Mouse (Mus musculus): Measurements from ENCODE around the gene Fbln1.
A peak's percentile ranks its signal among the peaks of the same experiment; 100 is the strongest.
"Not testable (repeated sequence)": the region's sequence is repeated elsewhere in the genome, so short reads cannot be mapped to it uniquely, and the experiment has no call there.

Gene Fbln1

GRCm38 (mm10) chr15:85295544-85295943 is 89.8 kb downstream of the Fbln1 start:
- DNase-seq (ENCODE audit: low spot score in 2 of 2): no peak

DNA sequence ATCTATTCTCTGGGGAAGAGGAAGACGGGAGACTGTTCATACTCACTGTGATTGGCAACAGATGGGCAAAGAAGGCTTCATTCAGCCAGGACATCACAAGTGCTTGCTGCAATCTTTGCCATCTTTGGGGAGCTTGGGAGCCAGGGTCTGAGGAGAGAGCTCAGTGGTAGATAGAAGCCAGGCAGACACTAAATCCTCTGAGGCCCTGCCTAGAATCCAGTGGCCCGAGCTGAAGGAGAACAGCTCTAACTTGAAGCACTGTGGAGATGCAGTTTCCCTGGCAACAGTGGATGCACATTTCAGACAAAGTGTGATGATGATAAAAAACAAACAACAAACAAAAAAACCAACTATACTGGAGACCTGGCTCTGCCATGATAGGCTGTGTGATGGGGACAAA is 90.2 kb downstream of the Fbln1 start:
- no peak for DNase-seq (ENCODE audit: low spot score in 2 of 2)

DNA sequence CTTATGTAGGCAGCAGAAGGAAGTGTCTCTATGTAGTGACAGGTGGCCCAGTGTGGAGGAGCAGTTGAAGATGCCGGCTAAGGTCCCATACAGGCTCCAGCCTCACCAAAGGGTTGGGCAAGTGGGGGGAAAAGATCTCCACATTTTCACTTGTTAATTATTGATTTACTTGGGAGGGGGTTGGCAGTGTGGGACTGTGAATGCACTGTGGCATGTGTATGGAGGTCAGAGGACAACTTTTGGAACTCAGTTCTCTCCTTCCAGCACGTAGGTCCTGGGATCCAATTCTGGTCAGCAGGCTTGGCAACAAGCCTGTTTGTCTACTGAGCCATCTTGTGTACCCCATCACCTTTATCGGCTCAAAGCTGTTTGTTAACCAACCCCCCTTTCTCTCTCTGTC is 90.8 kb downstream of the Fbln1 start:
- no peak for DNase-seq (ENCODE audit: low spot score in 2 of 2)

DNA sequence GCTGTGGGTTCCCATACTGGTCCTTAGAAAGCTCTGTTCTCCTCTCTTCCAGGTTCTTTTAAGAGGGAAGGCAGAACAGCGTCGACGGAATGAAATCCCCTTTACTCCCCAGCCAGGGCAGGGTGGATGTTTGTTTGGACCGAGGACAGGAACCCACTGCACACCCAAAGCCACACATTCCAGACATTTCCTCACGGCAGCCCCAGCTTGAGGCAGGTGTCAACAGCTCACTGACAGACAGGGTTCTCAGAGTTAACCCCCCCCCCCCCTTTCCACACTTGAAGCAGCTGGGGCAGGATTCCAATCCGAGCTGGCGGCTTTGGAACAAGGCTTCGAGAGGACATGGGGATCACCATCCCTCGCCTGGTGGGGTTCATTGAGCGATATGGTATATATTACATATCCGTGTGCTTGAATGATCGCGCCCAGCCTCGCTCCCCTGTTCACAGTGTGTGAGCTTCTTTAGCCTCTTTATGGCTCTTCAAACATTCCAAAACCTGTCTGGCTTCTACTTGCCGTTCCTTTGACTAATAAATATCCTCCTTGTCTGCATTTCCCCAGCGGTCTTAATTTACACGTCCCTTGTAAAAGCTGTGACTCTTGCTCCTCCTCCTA is 92.5 kb downstream of the Fbln1 start:
- DNase-seq (ENCODE audit: low spot score in 2 of 2): no peak

GRCm38 (mm10) chr15:85298946-85299345 is 93.2 kb downstream of the Fbln1 start:
- no peak for DNase-seq (ENCODE audit: low spot score in 2 of 2)

DNA sequence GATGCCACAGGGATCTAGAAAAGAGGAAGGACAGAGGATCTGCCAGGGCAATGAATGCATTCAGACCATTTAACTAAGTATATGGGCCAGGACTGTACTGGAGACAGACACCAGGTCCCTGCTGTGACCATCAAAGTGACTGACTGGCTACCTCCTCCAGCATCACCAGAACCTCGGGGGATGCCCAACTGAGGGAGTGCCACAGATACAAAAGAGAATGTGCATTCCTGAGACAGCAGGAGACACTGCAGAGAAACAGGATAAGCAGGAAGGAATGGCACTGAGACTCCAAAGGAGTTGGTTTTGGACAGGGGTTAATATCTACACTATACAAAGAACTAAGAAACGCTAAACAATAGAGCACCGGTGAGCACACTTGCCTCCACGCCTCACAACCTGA is 97.5 kb downstream of the Fbln1 start:
- DNase-seq (ENCODE audit: low spot score in 2 of 2): no peak

DNA sequence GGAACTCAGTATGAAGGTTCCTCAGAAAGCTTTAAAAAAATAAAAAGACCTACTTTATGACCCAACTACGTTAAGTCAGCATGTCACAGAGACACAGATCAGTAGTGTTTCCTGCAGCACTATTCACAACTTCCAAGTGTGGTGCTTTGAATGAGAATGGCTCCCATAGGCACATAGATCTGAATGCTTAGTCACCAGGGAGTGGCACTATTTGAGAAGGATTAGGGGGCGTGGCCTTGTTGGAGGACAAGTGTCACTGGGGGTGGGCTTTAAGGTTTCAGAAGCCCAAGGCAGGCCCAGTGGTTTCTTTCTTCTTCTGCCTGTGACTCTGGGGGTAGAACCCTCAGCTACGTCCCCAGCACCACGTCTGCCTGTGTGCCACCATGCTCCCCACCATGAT is 98.2 kb downstream of the Fbln1 start:
- no peak for DNase-seq (ENCODE audit: low spot score in 2 of 2)

DNA sequence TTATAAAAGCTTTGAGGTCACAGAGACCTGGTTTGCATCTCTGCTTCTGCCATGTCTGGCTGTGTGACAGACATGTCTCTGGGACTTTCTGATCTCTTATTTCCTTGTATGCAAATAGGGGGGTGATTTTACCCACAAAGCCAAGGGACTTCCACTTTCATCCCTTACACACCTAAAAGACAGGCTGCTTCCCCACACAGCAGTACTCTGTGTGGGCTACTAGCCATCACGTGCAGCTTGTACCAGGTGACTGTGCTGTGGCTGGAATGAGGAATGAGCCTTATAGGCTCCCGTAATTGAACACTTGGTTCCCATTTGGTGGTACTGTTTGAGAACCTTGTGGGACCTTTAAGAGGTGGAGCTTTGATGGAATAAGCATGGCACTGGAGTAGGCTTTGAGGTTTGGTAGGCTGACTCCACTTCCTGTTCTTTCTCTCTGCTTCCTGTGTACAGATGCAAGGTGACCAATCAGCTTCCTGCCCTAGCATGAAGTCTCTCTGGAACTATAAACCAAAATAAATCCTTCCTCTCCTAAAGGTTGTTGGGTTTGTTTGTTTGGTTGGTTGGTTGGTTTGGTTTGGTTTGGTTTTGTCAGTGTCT is 101.4 kb downstream of the Fbln1 start:
- DNase-seq (ENCODE audit: low spot score in 2 of 2): no peak

DNA sequence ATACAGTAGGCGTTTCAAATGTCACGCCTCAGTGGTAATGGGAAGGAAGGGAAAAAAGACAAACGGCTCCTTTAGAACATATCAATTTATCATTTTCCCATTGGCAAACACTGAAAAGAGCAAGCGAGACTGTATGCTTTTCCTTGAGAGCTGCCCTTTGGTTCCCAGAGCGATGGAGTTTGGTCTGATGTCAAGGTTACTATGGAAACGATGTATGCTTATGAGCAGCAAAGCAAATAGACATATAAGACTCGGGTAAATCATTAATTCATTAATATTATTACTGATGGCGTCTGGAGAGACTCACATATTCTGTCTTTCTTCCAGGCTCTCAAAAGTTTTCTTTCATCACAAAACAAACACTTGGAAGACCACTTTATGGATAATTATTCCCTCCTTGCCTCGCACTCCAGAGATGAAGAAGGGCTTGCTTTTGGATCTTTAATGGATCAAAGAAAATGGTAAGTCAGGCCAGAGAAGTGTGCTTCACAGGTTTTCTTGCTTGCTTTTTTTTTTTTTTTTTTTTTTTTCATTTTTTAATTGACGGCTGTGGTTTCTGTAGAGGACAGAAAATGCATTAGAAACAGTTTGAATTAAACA is 105.4 kb downstream of the Fbln1 start:
- no peak for DNase-seq (ENCODE audit: low spot score in 2 of 2)

DNA sequence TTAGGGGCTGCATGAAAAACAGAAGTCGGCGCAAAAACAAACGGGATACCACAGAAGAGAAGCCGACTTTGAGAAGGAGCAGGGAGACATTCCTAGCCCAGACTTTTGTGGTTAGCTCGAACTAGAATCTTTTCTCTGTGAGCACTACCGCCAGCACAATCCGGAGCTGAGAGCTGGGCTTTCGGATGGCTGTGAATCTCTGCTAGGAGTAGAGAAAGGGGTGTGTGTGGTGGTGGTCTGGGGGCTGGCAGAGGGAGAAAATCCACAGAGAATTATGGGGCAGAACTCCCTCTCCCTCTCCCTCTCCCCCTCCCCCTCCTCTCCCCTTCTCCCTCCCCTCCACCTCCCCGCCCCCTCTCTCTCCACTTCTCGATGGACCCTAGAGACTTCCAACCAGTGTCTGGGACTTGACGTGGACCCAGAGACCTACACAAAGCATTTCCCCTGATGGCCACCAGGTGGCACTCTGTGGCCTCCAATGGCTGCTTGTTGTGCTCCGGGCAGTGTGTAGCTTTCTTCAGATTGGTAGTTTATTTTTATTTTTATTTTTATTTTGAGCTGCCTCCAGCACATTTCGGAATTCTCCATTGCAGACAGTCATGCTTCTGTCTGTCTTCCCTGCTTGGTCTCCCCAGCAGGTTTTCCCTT is 109.8 kb downstream of the Fbln1 start:
- peak; percentile 66 to 68 for DNase-seq (ENCODE audit: low spot score in 2 of 2)

GRCm38 (mm10) chr15:85316342-85317140 is 110.8 kb downstream of the Fbln1 start:
- DNase-seq (ENCODE audit: low spot score in 2 of 2): no peak

DNA sequence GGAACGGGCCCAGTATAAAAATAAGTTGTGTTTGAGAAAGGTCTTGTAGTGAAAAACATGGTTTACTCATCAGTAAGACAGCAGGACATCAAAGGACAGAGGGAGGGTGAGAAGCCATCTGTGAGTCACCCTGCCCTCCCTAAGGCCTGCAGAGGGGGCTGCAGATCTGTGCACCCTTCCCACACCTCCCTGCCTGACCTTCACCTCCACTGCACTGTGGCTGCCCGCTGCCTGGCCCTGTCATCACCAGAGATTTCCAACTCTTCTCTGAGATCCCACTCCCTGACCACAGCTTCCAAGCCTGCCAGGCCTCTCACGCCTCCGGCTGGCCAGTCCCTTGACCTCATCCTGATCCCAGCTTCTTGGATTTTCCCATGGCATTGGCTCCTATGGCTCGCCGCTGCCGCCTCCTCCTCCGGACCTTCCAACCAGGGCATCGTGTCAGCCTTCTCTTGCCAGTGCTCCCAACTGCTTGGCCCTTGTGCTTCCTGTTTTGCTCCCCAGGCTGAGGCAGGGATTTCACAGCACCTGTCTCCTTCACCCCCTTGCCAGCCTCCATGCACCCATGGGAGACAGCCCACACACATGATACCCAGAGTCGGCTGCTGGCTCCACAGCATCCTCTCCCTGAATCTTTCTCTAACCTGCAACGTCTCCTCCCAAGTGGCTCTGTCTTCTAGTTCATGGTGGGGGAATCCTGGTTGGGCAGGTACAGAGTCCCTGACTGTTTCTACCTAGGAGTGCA is 114.3 kb downstream of the Fbln1 start:
- no peak for DNase-seq (ENCODE audit: low spot score in 2 of 2)

DNA sequence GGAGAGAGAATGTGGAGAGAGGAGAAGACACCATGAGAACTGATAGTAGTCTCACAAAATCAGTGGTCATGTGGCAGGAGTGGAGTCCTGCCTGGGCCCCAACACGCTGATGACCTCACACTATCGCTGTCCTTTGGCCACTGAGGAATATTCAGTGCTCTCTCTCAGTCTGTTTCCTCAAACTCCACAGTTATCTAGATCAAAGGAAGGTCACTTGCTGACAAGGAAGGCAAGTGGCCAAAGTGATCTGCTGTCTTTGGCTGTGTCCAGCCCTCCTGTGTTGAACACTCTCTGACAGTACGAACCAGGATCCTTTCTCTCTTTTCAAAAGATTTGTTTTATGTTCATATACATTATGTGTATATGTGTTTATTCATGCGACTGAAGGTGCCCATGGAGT is 117.5 kb downstream of the Fbln1 start:
- DNase-seq (ENCODE audit: low spot score in 2 of 2): no peak

DNA sequence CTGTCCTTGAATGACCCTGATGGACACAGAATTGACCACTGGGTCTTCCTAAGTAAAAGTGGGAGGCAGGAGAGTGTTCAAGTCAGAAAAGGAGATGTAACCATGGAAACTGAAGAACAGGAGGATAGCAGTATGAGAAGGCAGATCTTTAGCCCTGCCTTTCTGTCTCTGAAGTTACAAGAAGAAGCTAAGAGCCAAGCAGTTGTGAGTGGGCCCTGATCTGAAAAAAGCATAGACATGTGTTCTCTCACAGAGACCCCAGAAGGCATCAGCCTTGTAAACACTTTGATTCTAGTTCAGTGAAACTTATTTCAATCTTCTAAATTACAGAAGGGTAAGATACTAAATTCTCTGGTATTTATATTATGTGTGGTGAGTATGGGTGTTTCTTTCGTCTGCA is 118.7 kb downstream of the Fbln1 start:
- no peak for DNase-seq (ENCODE audit: low spot score in 2 of 2)

DNA sequence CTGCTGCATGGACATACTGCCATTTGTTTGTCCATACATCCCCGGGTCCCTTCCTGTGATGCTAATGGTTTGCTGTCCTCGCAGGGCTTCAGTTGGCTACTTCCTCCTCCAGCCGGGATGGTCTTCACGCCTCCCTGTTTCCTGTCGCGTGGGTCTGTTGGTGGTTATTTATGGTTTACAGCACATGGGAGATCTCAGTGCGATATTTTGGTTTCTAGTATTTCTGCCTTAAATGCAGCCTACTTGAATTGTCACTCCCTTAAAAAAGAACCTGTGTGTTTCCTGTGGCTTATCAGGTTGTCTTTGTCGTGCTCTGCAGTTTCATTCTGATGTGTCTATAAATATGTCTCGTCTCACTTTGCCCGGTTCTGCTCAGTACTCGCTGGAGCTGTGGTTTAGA is 122.1 kb downstream of the Fbln1 start:
- DNase-seq (ENCODE audit: low spot score in 2 of 2): peak; percentile 55 to 70

- not testable (repeated sequence) for DNase-seq (ENCODE audit: low spot score in 2 of 2)
Observed at GRCm38 (mm10) chr15:85328455-85328854, 122.7 kb downstream of the Fbln1 start.

GRCm38 (mm10) chr15:85329096-85329495 is 123.3 kb downstream of the Fbln1 start:
- no peak for DNase-seq (ENCODE audit: low spot score in 2 of 2)

DNA sequence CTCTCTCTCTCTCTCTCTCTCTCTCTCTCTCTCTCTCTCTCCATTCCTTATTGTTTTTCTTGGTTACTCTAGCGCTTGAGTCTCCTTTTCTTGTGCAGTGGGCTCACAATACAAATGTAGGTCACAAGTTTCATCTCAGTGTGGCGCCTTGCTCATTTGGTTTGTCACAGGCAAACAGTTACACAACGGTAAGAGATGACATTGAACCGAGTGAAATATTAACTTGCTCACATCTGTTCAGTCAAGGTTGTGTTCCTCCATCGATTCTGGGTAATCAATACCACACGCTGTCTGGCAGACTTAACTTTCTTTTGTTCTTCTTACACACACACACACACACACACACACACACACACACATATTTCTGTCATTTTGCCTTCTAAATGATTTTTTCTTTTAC is 124.3 kb downstream of the Fbln1 start:
- no peak for DNase-seq (ENCODE audit: low spot score in 2 of 2)

- DNase-seq (ENCODE audit: low spot score in 2 of 2): not testable (repeated sequence)
Observed at GRCm38 (mm10) chr15:85333511-85333910, 127.8 kb downstream of the Fbln1 start.

DNA sequence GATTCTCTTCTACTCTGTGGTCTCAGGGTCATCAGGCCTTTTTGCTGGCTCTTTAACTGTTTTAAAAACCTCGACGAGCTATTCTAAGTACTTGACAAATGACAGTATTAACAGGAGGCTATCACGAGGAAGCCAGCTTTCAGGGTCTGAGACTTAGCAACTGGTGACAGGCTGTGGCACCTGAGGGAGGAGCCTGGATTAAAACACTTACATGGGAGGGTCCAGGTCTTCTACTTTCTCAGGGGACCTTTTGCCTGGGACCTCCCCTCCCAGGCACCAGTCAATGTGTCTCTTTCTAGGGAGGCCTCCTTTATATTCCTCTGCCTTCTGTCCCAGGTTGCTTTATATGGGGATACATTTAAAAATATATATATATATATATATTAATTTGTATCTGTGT is 128.5 kb downstream of the Fbln1 start:
- no peak for DNase-seq (ENCODE audit: low spot score in 2 of 2)

DNA sequence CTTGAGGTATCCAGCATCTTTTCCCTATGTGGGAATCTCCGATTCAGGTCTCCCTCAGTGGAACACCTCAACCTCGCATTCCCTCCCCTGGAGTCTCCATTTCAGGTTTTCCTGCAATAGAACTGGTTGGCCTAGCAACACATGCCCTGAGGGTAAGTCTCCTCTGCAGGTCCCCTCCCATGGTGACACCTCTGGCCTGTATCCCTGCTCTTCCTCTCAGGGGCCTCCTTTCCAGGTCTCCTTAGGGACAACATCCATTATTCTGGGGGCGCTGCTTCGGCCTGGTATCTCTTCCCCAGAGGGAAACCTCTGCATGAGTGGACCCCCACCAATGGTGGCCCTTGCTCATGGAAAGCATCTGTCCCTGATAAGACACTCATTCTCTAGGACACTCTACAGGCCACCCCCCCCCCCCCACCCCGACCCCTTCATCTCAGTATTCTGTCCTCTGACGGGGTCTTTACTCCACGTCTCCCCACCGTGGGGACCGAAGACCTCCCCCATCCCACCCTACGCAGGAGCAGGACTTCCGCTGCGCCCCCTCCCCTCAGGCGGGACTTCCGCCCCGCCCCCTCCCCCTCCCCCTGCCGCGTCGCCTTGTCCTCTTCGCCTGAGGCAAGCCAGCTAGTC is 130.0 kb downstream of the Fbln1 start, which contains the start of gene Atxn10:
Gene Atxn10 (plus strand): TSS at position 575 of the 630 bp plus-strand sequence.
- no peak for DNase-seq (ENCODE audit: low spot score in 2 of 2)
